Mouse (Mus musculus) forebrain, embryonic 12.5 days (tissue): Measurements from ENCODE around the gene Asz1. TPM values are rescaled to one million over a fixed set of nuclear protein-coding genes. Genes with fewer than 3 reads are reported as not detected.

Source experiments
- polyA plus RNA-seq: library from polyadenylated mRNA; unstranded; fragments of >200 nt; fragmentation: Nextera tagmentation; extraction: Ambion mirVana; gene quantifications from 2 replicates; pipeline ENCODE4 v1.2.1, GENCODE M21; 2016

Asz1 gene
- polyA plus RNA-seq, 1 experiment from 2014 or later = not detected

Other genes starting within 250 kb of the Asz1 start
- gene Wnt2, start 78.5 kb downstream of the Asz1 start, polyA plus RNA-seq = 0.22 and 0.43 TPM in 2 replicates
- gene Cftr, start 61.6 kb upstream of the Asz1 start, polyA plus RNA-seq = 0.18 and 0.24 TPM in 2 replicates